Mouse (Mus musculus) adipose tissue, adult 10 weeks (tissue): ENCODE measurements around the gene Gm4177. TPM values are rescaled to one million over a fixed set of nuclear protein-coding genes. Genes with fewer than 3 reads are reported as not detected.

Experiments used
- polyA plus RNA-seq: library from polyadenylated mRNA; stranded (reverse); fragments of 350-450 nt; fragmentation: Illumina TruSeq; extraction: RNeasy Lipid Tissue Mini Kit (QIAGEN cat#74804); gene quantifications from one replicate; pipeline ENCODE4 v1.2.3, GENCODE M21; 2014; ENCODE audit warnings: low read depth, low replicate concordance

Gene Gm4177
- not detected for polyA plus RNA-seq

GRCm38 (mm10) chr7:21796628-21797027 lies at the start of gene Gm4177:
Gene Gm4177, minus strand, starts transcription at chr7:21796728.

DNA sequence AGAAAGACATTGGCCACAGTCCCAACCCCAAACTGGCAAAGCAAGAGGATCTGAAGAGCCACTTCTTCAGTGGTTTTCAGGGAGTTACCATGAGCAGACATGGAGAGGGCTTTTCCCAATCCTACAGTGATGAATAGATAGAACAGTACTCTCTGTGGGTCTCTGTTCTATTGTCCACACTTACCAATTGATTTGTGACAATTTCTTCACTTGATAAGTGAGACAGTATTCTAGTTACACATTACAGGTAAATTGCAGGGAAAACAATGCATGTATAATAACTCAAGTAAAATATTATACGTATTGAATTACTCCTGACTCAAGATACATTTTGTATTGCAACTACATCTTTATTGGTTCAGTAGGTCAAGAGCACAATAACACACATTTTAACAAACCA lies 47.6 kb upstream of the Gm4177 start, which contains the start of gene Gm5725:
TSS of gene Gm5725 (minus strand) at position 101 of the 400 bp plus-strand sequence.

DNA sequence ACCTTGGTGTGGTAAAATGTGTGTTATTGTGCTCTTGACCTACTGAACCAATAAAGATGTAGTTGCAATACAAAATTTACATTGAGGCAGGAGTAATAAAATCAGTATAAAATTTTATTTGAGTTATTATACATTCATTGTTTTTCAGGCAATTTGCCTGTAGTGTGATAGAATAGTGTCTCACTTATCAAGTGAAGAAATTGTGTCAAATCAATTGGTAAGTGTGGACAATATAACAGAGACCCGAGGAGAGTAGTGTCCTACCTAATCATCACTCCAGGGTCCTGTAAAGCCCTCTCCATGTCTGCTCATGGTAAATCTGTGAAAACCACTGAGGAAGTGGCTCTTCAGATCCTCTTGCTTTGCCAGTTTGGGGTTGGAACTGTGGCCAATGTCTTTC lies 35.5 kb upstream of the Gm4177 start, which contains the start of gene Vmn1r135:
TSS of gene Vmn1r135 (plus strand) at position 301 of the 400 bp plus-strand sequence.

DNA sequence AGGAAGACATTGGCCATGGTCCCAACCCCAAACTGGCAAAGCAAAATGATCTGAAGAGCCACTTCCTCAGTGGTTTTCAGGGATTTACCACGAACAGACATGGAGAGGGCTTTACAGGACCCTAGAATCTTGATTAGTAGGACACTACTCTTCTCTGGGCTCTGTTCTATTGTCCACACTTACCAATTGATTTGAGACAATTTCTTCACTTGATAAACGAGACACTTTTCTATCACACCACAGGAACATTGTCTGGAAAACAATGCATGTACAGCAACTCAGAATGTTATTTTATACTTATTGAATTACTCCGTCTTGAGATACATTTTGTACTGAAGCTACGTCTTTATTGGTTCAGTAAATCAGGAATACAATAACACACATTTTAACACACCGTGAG lies 35.2 kb downstream of the Gm4177 start, which contains the start of gene Gm4175:
TSS of gene Gm4175 (minus strand) at position 101 of the 400 bp plus-strand sequence.

Other genes starting within 250 kb of the Gm4177 start
- gene Vmn1r132, start 182.6 kb downstream of the Gm4177 start, polyA plus RNA-seq = not detected
- gene Gm4175, start 35.3 kb downstream of the Gm4177 start, polyA plus RNA-seq = not detected
- gene Vmn1r135, start 35.6 kb upstream of the Gm4177 start, polyA plus RNA-seq = not detected
- gene Gm5725, start 47.5 kb upstream of the Gm4177 start, polyA plus RNA-seq = not detected
- gene Gm5891, start 124.6 kb upstream of the Gm4177 start, polyA plus RNA-seq = not detected
- gene Vmn1r137, start 197.9 kb upstream of the Gm4177 start, polyA plus RNA-seq = not detected
- gene Vmn1r138, start 232.2 kb upstream of the Gm4177 start, polyA plus RNA-seq = not detected